Mouse (Mus musculus): Measurements from ENCODE around the gene Olfr353.

- TF ChIP-seq CTCF (IDR thresholded peaks at IDR 0.05; ENCODE audit: borderline replicate concordance, extremely low read depth, insufficient read depth, insufficient read length) = no peak
- no peak for TF ChIP-seq POLR2A (IDR thresholded peaks at IDR 0.05; ENCODE audit: borderline replicate concordance, extremely low read depth, insufficient read depth, insufficient read length, poor library complexity, severe bottlenecking)
Measured at GRCm38 (mm10) chr2:36846010-36846409, 46.7 kb downstream of the Olfr353 start, which contains the start of gene Olfr350.
